Mouse (Mus musculus) liver, adult 2 months (tissue): ENCODE results near the gene Gjc2. TPM values are rescaled to one million over a fixed set of nuclear protein-coding genes. Genes with fewer than 3 reads are reported as not detected.

Source experiments
- DNase-seq: peaks from one replicate; pipeline ENCODE4 v3.0.0-alpha.2; 2011; ENCODE audit warnings: low read depth, low spot score; ENCODE audit errors: extremely low read depth
- H3K27ac ChIP-seq: fragments of 200-500 bp; replicated peaks from 2 replicates; pipeline ENCODE4 v1.5.1; 2012; ENCODE audit warnings: low read depth, mild to moderate bottlenecking, control low read depth, inconsistent platforms, low read length; ENCODE audit not compliant: insufficient read depth
- H3K27me3 ChIP-seq: fragments of 200-500 bp; 2 replicates; pipeline ENCODE4 v1.6.1; 2012; ENCODE audit warnings: mild to moderate bottlenecking, moderate library complexity, low read length, inconsistent platforms; ENCODE audit not compliant: control insufficient read depth, insufficient read depth
- H3K36me3 ChIP-seq: fragments of 200-500 bp; 2 replicates; pipeline ENCODE4 v1.6.1; 2012; ENCODE audit warnings: low read length, inconsistent platforms; ENCODE audit not compliant: control insufficient read depth, insufficient read depth
- H3K4me1 ChIP-seq: fragments of 200-500 bp; 2 replicates; pipeline ENCODE4 v1.6.1; 2011; ENCODE audit warnings: low read length; ENCODE audit not compliant: control insufficient read depth, insufficient read depth
- H3K4me3 ChIP-seq: fragments of 200-500 bp; 2 replicates; pipeline ENCODE4 v1.5.1; 2011; ENCODE audit warnings: low read depth, mild to moderate bottlenecking, control low read depth, low read length, moderate library complexity; ENCODE audit not compliant: insufficient read depth
- H3K79me2 ChIP-seq: fragments of 200-500 bp; 2 replicates; pipeline ENCODE4 v1.6.1; 2012; ENCODE audit warnings: inconsistent platforms, mild to moderate bottlenecking, low read length, moderate library complexity; ENCODE audit not compliant: control insufficient read depth, insufficient read depth
- H3K9ac ChIP-seq: fragments of 200-500 bp; 2 replicates; pipeline ENCODE4 v1.6.1; 2012; ENCODE audit warnings: low read depth, mild to moderate bottlenecking, control low read depth, inconsistent platforms, low read length
- CTCF ChIP-seq: fragments of 200-500 bp; IDR thresholded peaks from 2 replicates; pipeline ENCODE4 v1.5.1; 2011; ENCODE audit warnings: low read depth, low read length, control low read depth
- POLR2A ChIP-seq: fragments of 200-500 bp; IDR thresholded peaks from 2 replicates; pipeline ENCODE4 v1.6.1; 2011; ENCODE audit warnings: low read length, control low read depth; ENCODE audit not compliant: insufficient read depth; ENCODE audit errors: extremely low read depth
- WGBS: fragments of 180-500 bp; shearing (Covaris S2); methylation state at CpG from one replicate; pipeline ENCODE4 v1.1.7; 2018; 5-methylcytosine and 5-hydroxymethylcytosine counted together
- polyA plus RNA-seq: library from polyadenylated mRNA; depleted of rRNA; stranded (reverse); fragments of >200 nt; gene quantifications from 2 replicates; pipeline ENCODE4 v1.2.3, GENCODE M21; 2012
- total RNA-seq: library from RNA; depleted of rRNA; stranded (reverse); fragments of >200 nt; gene quantifications from 2 replicates; pipeline ENCODE4 v1.2.3, GENCODE M21; 2014

Gene Gjc2
- total and polyA plus RNA-seq, 2 experiments, result 0.46 to 0.66 TPM

DNA sequence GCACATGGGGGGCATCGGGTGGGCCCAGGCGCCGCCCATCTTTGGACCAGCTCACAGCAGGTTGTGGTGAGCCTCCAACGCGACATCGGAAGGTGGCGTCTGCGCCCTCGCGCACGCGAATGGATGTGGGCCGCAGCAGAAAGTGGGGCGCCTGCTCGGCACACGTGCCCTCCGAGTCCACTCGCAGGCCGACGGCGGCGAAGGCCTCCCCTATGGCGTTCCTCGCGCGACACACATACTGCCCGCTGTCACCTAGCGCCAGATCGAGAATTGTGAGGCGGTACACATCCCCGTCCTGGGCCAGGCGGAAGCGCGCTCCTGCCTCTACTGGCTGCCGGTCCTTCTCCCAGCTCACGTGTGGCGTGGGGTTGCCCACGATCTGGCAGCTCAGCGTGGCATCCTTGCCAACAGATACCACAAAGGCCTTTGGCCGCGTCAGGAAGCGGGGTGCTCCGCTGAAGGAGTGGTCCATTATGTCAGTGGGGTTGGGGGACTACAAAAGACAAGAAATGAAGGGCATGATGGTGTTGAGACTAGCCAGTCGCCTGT, 47.0 kb downstream of the Gjc2 start, which contains the start of gene Obscn:
Gene Obscn, minus strand, starts transcription at position 499 of the 549 bp plus-strand sequence.
- no peak for DNase-seq
- H3K9ac ChIP-seq, result no peak within 1 kb of the TSS

DNA sequence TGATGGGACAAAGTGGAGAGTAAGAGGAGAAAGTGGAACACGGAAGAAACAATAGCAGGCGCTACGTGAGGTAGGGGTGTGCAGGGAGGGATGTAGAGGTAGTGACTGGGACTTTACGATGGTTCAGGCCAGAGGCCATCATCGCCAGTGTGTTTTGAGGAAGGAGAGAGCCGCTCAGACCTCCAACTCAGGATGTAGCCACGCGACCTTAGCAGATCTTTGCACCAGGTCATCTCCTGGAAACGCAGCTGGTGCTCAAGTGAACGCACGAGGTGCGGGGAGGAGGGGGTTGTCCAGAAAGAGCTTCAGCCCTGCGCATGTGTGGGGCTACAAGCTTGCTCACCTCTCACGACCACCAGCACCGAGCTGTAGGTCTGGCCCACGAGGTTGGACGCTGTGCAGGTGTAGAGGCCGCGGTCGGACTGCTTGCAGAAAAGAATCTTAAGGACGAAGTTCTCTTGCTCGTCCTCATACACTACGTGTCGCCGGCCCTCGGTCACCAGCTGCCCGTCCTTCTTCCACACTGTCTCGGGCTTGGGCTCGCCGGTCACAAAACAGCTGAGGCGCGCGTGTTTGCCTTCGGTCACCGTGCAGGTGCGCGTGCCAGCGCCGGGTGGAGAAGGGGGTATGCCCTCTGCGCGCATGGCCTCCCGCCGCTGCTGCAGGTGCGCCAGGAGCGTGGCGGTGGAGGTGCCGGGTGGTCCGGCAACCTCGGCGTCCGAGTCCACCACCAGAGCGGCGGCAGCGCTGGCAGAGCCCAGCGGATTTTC, 47.8 kb downstream of the Gjc2 start:
- Histone ChIP-seq H3K27me3 (peaks cover 16% of the 10 kb centered on the region), H3K36me3 (no peaks in the 10 kb centered on the region), H3K27ac (no peak overlapping the region), H3K79me2 (no peaks in the 10 kb centered on the region), H3K4me3 (no peak overlapping the region), H3K9ac (no peak overlapping the region), H3K4me1 (no peaks in the 10 kb centered on the region)
- TF ChIP-seq CTCF (no peak), POLR2A (no peak)
- WGBS, result 9% methylated on average over 55 of the region's 55 CpGs
- DNase-seq, result no peak

More for the DNA sequence above, 47.0 kb downstream of the Gjc2 start, which contains the start of gene Obscn:
- H3K79me2 ChIP-seq, result no peaks in the 10 kb centered on the region
- H3K4me1 ChIP-seq, result no peaks in the 10 kb centered on the region
- no peak within 1 kb of the TSS for H3K4me3 ChIP-seq
- no peak for TF ChIP-seq CTCF
- TF ChIP-seq POLR2A, result no peak
- no peak within 1 kb of the TSS for H3K27ac ChIP-seq
- H3K36me3 ChIP-seq, result no peaks in the 10 kb centered on the region
- WGBS, result 21% methylated on average over 44 of the region's 44 CpGs
- H3K27me3 ChIP-seq, result peaks cover 16% of the 10 kb centered on the region

DNA sequence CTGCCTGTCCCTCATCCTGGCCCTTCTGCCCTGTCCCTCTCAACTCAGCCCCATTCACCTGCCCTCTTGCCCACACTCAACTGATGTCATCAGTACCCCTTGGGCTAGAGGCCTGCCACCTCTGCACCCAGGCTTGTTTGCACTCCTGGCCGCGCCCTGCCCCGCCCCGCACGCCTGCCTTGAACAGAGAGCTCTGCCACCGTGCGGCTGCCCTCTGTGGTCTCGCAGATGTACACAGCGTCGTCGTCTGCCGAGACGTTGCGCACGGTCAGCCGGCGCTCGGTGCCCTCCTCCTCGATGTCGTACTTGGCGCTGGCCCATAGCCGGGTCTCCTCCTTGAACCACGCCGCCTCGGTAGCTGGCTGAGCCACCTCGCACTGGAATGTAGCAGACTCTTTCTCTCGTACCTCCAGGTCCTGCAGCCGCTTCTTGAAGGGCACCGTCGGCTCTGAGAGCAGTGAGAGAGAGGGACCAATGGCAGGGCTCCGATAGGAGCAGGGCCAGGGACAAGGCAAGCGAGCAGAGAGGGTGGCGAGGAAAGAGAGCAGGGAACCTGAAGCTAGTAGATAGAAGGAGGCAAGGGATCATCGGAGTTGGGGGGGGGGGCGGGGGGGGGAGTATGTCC, 48.5 kb downstream of the Gjc2 start:
- no peaks in the 10 kb centered on the region for H3K79me2 ChIP-seq
- H3K27ac ChIP-seq, result no peak overlapping the region
- H3K9ac ChIP-seq, result no peak overlapping the region
- peaks cover 16% of the 10 kb centered on the region for H3K27me3 ChIP-seq
- TF ChIP-seq CTCF, result no peak
- no peak for TF ChIP-seq POLR2A
- no peak overlapping the region for H3K4me3 ChIP-seq
- no peaks in the 10 kb centered on the region for H3K36me3 ChIP-seq
- DNase-seq, result no peak
- WGBS, result 9% methylated on average over 35 of the region's 35 CpGs
- no peaks in the 10 kb centered on the region for H3K4me1 ChIP-seq

DNA sequence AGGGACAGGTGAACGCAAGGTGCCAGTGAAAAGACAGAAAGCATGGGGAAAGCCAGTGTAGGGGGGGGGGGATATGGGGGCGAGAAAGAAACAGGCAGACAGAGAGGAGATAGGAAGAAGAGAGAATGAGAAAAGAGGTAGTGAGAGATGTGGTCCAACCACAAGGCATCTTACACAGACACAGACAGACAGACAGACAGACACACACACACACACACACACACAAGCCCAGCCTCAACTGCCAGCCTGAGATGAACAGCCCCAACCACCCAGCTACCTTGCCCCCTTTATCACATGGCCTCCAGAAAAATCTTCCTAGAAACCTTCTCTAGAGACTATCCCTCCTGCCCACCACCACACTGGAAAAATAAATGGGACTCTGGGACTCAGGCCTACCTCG, 50.9 kb downstream of the Gjc2 start:
- Histone ChIP-seq H3K36me3 (no peaks in the 10 kb centered on the region), H3K4me3 (no peak overlapping the region), H3K27me3 (peaks cover 16% of the 10 kb centered on the region), H3K79me2 (no peaks in the 10 kb centered on the region), H3K4me1 (no peaks in the 10 kb centered on the region), H3K27ac (no peak overlapping the region), H3K9ac (no peak overlapping the region)
- WGBS, result 79% methylated on average over 3 of the region's 3 CpGs
- TF ChIP-seq POLR2A, result no peak
- no peak for TF ChIP-seq CTCF
- DNase-seq, result no peak

DNA sequence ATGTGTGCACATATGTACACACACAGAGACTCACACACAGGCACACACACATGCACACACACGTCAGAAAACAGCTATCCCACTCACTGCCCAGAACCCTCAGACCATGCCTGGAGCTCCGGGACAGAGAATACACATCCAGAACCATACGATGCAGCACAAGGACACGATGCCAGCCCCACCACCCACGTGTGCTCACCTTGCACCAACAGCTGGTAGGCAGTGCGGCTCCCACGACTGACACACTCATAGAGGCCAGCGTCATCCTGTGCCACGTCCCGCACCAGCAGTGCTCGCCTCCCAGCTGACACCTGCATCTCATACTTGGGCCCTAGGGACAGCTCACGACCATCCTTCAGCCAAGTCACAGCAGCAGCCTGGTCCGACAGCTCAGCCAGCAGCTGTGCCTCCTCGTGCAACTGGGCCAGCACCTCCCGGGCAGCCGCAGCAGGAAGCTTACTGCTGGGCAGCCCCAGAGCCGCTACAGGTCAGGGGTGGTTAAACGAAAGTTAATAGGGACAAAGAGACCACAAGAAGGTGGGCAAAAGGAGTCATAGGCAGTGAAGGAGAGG, 51.6 kb downstream of the Gjc2 start:
- no peaks in the 10 kb centered on the region for H3K79me2 ChIP-seq
- H3K27ac ChIP-seq, result no peak overlapping the region
- DNase-seq, result no peak
- H3K4me1 ChIP-seq, result no peaks in the 10 kb centered on the region
- no peaks in the 10 kb centered on the region for H3K36me3 ChIP-seq
- peaks cover 16% of the 10 kb centered on the region for H3K27me3 ChIP-seq
- no peak overlapping the region for H3K4me3 ChIP-seq
- TF ChIP-seq POLR2A (no peak), CTCF (no peak)
- no peak overlapping the region for H3K9ac ChIP-seq
- 69% methylated on average over 18 of the region's 18 CpGs for WGBS
